Mouse (Mus musculus): ENCODE results near the gene Cish. TPM values are rescaled to one million over a fixed set of nuclear protein-coding genes. Genes with fewer than 3 reads are reported as not detected.

Gene Cish
- 7.0 and 8.6 TPM in 2 replicates for polyA plus RNA-seq (2015; fragmentation: Nextera tagmentation; extraction: Ambion mirVana)

DNA sequence AAGGTAGTCTGAATTCAATTTTAAA is at the start of gene Cish:
Gene Cish, plus strand, starts transcription at position 11 of the 25 bp plus-strand sequence.

DNA sequence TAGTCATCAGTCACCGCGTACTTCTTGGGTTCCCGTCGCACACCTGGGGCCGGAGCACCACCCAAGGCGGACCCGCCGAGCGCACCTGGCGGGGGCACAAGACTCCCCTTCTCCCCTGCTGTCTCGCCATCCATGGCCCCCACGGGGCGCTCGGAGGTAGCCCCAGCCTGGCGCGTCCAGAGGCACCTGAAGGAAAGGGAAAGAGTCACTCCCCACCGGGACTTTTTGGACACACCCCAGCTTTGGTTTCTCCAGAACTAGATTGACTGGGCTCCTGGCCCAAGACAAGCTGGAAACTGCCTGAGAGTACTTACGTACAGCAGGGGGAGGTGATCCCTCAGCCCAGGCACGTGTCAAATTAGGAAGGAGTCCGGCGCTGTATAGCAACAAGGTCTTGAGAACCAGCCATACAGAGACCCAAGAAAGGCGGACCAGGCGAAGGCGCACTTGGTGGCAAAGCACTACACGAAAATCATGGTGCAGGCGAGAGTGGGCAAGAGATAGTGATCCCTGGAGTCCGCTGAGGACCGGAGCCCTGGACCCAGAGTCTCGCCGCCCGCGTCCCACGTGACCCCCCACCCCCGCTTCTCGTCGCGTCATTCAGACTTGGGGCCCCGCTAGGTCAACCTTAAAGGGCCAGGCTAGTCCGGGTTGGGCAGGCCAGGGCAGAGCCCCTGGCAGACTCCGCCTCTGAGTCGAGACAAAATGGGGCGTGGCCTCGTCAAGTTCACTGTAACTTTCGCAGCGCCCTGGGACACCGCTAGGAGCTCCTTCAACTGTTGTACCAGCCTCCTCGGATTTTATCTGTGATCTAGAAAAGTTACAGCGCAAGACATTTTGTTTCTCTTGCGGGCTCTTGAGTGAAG is 6.4 kb upstream of the Cish start, which contains the start of gene Mapkapk3:
Gene Mapkapk3, minus strand, starts transcription at position 667 of the 866 bp plus-strand sequence.

DNA sequence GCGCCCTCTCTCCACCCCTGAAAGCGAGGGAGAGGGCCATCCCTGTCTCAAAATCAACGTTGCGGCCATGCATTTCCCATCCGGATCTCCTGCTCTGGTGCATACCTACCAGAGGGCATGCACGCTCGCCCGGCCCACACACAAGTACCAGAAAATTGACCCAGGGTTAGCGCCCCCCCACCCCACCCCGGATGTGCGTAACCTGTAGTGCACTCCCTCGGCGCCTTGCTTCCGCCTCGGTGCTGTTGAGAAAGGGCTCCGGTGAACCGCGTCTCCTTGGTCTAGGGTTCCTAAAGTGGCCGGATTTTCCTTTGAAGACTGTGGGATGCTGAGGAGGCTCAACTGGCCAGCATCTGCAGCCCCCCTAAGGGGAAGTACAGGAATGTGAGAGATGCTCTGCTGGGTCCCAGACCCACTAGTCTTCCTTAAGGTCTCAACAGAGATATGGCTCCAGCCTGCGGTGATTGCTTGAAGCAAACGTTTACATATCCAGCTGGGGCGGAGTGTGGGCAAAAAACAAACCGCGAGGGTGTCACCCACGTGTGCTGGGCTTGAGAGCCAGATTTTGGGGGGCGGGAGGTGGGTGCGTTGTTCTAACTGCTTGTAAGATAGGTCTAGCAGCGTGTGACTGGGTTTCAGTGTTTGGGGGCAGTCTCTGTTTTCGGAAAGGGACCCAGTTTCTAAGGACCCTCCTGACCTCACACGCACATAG is 42.5 kb downstream of the Cish start, which contains the start of gene Hemk1:
Gene Hemk1, minus strand, starts transcription at position 179 of the 712 bp plus-strand sequence.

DNA sequence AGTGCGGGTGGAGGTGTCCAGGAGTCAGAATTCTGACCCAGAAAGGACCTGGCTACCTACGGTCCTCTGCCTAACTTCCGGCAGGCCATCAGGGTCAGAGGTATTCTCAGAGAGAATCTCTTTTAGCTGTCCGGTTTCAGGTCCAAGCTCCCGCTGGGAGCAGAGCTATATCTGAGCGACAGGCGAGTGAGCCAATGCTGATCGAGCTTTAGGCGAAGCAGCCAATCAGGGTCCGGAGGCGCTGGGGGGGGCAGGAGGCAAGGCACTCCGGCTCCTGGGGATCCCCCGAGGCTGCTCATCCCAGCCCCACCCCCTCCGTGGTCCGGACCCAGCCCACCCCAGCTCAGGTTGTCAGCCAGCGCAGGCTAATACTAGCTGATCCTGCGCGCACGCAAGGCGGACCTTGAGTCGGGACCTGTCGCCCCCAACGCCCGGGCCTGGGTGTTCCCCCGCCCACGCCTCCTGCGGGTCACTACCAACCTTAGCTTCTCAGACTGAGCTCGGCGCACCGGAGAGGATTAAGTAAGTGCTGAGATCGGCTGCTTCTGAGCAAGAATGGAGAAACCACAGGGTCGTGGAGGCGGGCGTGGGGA is 44.5 kb downstream of the Cish start, which contains the start of gene 6430571L13Rik:
Gene 6430571L13Rik, plus strand, starts transcription at position 336 of the 593 bp plus-strand sequence.

Other genes starting within 250 kb of the Cish start
- 35.4 and 42.8 TPM in 2 replicates for gene Dock3, start 64.1 kb upstream of the Cish start, polyA plus RNA-seq (2015; fragmentation: Nextera tagmentation; extraction: Ambion mirVana)
- gene Mapkapk3, start 6.1 kb upstream of the Cish start, polyA plus RNA-seq (2015; fragmentation: Nextera tagmentation; extraction: Ambion mirVana) = 2.0 and 2.4 TPM in 2 replicates
- gene Hemk1, start 42.3 kb downstream of the Cish start, polyA plus RNA-seq (2015; fragmentation: Nextera tagmentation; extraction: Ambion mirVana) = 16.1 and 18.6 TPM in 2 replicates
- 8.6 and 8.8 TPM in 2 replicates for gene 6430571L13Rik, start 44.6 kb downstream of the Cish start, polyA plus RNA-seq (2015; fragmentation: Nextera tagmentation; extraction: Ambion mirVana)
- 8.8 and 11.5 TPM in 2 replicates for gene Cacna2d2, start 103.6 kb downstream of the Cish start, polyA plus RNA-seq (2015; fragmentation: Nextera tagmentation; extraction: Ambion mirVana)
- gene Tmem115, start 237.9 kb downstream of the Cish start, polyA plus RNA-seq (2015; fragmentation: Nextera tagmentation; extraction: Ambion mirVana) = 48.4 and 50.3 TPM in 2 replicates
- gene Cyb561d2, start 246.2 kb downstream of the Cish start, polyA plus RNA-seq (2015; fragmentation: Nextera tagmentation; extraction: Ambion mirVana) = 64.1 and 65.4 TPM in 2 replicates
- gene Nprl2, start 246.2 kb downstream of the Cish start, polyA plus RNA-seq (2015; fragmentation: Nextera tagmentation; extraction: Ambion mirVana) = 57.7 and 63.8 TPM in 2 replicates